Mouse (Mus musculus) urinary bladder, postnatal 10 days (tissue): ENCODE data around the gene Samhd1.

Experiments used
- DNase-seq: peaks from one replicate; pipeline ENCODE4 v3.0.0; 2022; ENCODE audit warnings: low spot score

The Samhd1 gene

GRCm38 (mm10) chr2:157072316-157072990 lies 62.6 kb downstream of the Samhd1 start:
- DNase-seq: no peak

- DNase-seq: no peak
These were observed 63.5 kb downstream of the Samhd1 start for GRCm38 (mm10) chr2:157071556-157071955.

GRCm38 (mm10) chr2:157070365-157070764 lies 64.7 kb downstream of the Samhd1 start:
- DNase-seq: no peak

- DNase-seq: no peak
These were observed 65.2 kb downstream of the Samhd1 start for GRCm38 (mm10) chr2:157069755-157070315.

- DNase-seq: no peak
These were observed 65.7 kb downstream of the Samhd1 start for GRCm38 (mm10) chr2:157069355-157069735.

GRCm38 (mm10) chr2:157068701-157069354 lies 66.2 kb downstream of the Samhd1 start:
- DNase-seq: no peak

- DNase-seq: no peak
These were observed 68.2 kb downstream of the Samhd1 start for GRCm38 (mm10) chr2:157066731-157067430.

- no peak for DNase-seq
These were observed 69.2 kb downstream of the Samhd1 start for GRCm38 (mm10) chr2:157065879-157066226.

- no peak for DNase-seq
These were observed 69.8 kb downstream of the Samhd1 start for GRCm38 (mm10) chr2:157064978-157065878.

GRCm38 (mm10) chr2:157064136-157064535 lies 70.9 kb downstream of the Samhd1 start:
- DNase-seq: no peak

GRCm38 (mm10) chr2:157063241-157063700 lies 71.8 kb downstream of the Samhd1 start:
- DNase-seq: no peak

- DNase-seq: no peak
These were observed 74.3 kb downstream of the Samhd1 start for GRCm38 (mm10) chr2:157060557-157061305.

GRCm38 (mm10) chr2:157060037-157060436 lies 75.0 kb downstream of the Samhd1 start:
- no peak for DNase-seq

GRCm38 (mm10) chr2:157059166-157059565 lies 75.9 kb downstream of the Samhd1 start:
- no peak for DNase-seq

- no peak for DNase-seq
These were observed 76.6 kb downstream of the Samhd1 start for GRCm38 (mm10) chr2:157058342-157058998.

GRCm38 (mm10) chr2:157057758-157058157 lies 77.3 kb downstream of the Samhd1 start:
- no peak for DNase-seq

GRCm38 (mm10) chr2:157057186-157057585 lies 77.9 kb downstream of the Samhd1 start:
- no peak for DNase-seq

- DNase-seq: no peak
These were observed 79.3 kb downstream of the Samhd1 start for GRCm38 (mm10) chr2:157055721-157056120.

GRCm38 (mm10) chr2:157054816-157055215 lies 80.2 kb downstream of the Samhd1 start:
- DNase-seq: no peak

GRCm38 (mm10) chr2:157054297-157054696 lies 80.8 kb downstream of the Samhd1 start:
- no peak for DNase-seq
